Mouse (Mus musculus) brain, embryonic 14.5 days (tissue): ENCODE data around the gene Sox5.

Source experiments
- CTCF ChIP-seq: fragments of 200-500 bp; IDR thresholded peaks from 2 replicates; pipeline ENCODE4 v1.5.1; 2012; ENCODE audit warnings: inconsistent platforms, mild to moderate bottlenecking, moderate library complexity, borderline replicate concordance; ENCODE audit not compliant: insufficient read depth, insufficient read length; ENCODE audit errors: extremely low read depth
- POLR2A ChIP-seq: fragments of 200-500 bp; IDR thresholded peaks from 2 replicates; pipeline ENCODE4 v1.6.1; 2012; ENCODE audit warnings: mild to moderate bottlenecking, inconsistent platforms, borderline replicate concordance; ENCODE audit not compliant: poor library complexity, insufficient read depth, insufficient read length, severe bottlenecking; ENCODE audit errors: extremely low read depth

- TF ChIP-seq POLR2A = no peak
- TF ChIP-seq CTCF = no peak
Measured at GRCm38 (mm10) chr6:144621089-144621769, 160.5 kb downstream of the Sox5 start.
